Mouse (Mus musculus): ENCODE measurements around the gene Tango6. TPM values are rescaled to one million over a fixed set of nuclear protein-coding genes. Genes with fewer than 3 reads are reported as not detected.

Gene Tango6
- total RNA-seq, 2 experiments from 2014 or later: 5.9 to 6.4 TPM

DNA sequence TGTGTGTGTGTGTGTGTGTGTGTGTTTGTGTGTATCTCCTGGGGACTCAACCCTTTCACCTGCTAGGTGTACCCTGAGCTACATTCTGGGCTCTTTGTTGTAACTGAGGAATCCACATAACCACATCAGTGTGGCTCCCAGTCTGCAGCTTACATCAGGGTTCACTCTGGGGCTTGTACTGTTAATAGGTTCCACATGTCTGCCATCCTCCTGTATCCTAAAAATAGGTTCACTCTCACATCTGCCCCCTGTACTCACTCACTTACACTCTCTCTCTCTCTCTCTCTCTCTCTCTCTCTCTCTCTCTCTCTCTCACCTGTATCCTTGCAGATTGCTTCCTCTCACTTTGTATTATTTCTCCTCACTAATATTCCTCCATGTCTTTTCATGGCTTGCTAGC, 51.4 kb downstream of the Tango6 start:
- intact Hi-C loops (cut with DNase I): no loop called here
- no peak for DNase-seq (ENCODE audit: low spot score in 2 of 2)

DNA sequence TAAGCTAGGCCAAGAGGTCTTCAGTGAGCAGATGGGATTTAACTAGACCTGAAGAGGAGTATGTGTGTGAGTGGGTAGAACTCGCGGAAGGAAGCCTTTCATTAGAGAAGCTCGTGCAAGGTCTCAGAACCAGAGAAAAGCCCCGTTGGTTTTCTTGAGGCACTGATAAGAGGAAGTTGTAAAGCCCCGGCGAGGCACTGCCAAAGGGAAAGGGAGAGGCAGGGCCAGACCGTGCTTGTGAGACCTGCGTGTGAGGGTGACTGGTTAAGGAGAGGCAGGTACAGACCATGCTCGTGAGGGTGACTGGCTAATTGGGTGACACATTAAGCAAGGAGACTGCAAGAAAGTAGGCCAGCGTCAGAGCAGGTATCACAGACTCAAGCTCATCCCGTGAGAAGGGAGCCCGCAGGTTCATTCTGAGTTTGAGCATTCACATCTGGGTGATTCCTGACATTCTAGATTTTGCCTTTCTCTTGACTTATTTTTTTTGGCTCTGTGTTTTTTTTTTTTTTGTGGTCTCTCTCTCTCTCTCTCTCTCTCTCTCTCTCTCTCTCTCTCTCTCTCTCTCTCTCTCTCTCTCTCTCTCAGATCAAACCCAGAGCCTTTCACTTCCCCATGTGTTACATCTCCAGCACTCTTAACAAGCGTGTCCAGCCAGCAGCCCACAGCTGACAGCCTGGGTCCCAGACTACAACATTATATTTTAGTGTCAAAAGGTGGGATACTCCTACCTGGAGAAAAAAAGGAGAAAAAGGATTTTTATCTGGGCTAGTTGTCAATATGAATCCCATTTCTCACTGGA, 54.2 kb downstream of the Tango6 start:
- intact Hi-C loops (cut with DNase I): no loop called here
- DNase-seq (ENCODE audit: low spot score in 2 of 2): no peak

DNA sequence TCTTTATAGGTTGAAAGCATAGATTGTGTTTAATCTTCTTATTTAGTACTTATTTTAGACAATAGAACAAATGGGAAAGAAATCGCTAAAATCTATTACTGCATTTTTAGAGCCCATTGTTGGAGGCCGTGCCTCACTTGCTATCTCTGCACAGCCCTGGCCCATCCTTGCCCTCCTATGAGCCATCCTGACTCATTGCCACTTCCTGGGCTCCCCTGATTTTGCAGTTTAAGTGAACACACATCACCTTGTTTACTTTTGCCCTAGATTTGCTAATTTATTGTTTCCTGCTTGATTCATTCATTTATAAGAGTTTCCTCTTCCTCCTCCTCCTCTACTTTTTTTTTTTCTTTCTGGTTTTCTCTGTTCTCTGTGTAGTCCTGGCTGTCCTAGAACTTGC, 55.0 kb downstream of the Tango6 start:
- DNase-seq (ENCODE audit: low spot score in 2 of 2): no peak

DNA sequence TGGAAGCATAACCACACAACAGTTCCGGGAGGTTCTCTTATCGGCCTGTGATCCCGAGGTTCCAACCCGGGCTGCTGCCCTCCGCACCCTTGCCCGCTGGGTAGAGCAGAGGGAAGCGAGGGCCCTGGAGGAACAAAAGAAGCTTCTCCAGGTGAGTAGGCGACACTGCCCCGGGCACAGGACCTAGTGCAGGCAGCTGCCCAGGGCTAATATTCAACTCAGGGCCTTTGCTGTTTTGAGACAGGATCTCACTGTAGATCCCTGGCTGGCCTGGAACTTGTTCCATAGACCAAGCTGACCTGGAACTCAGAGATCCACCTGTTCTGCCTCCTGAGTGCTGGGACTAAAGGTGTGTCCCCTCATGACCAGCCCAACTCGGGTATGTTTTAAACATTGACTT, 59.5 kb downstream of the Tango6 start:
- intact Hi-C loops (cut with DNase I): no loop called here
- no peak for DNase-seq (ENCODE audit: low spot score in 2 of 2)

More for the DNA sequence above, 55.0 kb downstream of the Tango6 start:
- intact Hi-C loops (cut with DNase I): no loop called here

DNA sequence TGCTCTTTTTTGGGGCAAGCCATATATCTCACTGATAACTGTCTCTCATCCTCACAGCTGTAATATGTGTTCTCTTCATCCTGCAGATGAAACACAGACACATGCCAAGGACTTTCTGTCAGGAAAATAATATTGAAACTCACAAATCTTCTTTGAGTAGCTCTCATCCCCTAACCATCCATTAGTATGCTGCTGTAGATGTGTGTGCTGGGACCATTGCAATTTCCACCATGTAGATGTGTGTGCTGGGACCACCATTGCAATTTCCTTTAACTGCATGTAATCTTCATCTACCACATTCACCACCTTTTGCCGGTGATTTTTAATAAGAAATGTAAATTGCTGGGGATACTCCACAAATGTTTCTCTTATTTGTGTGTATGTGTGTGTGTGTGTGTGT, 60.5 kb downstream of the Tango6 start:
- DNase-seq (ENCODE audit: low spot score in 2 of 2): no peak
- intact Hi-C loops (cut with DNase I): no loop called here

DNA sequence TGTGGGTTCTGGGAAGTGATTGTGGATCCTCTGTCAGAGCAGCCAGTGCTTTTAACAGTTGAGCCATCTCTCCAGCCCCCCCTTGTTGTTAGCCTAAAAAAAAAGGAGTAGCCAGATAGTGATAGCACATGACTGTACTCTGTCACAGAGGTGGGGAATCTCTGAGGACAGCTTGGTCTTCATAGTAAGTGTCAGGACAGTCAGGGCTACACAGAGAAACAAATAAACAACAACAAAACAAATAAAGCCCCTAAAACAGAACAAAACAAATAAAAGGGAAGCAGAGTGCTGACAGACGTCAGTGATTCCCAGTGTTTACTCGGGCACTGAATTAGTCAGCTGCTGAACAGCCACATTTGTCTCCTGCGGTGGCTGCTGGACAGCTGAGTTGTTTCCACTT, 70.6 kb downstream of the Tango6 start:
- no peak for DNase-seq (ENCODE audit: low spot score in 2 of 2)
- intact Hi-C loops (cut with DNase I): no loop called here

DNA sequence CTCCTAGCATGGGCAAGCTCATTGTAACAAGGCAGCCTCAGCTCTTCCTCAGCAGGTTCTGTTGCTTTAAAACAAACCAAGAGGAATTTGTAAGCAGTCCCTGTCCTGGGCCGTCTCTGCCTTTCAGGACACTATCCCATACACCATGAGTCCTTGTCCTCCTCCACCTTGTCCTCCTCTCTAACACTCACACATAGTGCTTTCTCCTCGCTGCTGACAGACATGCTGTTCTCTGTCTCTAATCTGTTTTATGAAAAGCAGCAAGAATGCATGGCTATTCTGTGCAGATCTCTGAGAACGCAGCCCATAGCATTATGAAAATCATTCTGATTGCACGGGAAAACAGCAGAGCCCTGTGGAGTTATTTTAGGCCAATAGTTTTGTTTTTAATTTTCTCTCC, 78.4 kb downstream of the Tango6 start:
- DNase-seq (ENCODE audit: low spot score in 2 of 2): peak in 1 of 2 experiments; percentile 16
- intact Hi-C loops (cut with DNase I): no loop called here

DNA sequence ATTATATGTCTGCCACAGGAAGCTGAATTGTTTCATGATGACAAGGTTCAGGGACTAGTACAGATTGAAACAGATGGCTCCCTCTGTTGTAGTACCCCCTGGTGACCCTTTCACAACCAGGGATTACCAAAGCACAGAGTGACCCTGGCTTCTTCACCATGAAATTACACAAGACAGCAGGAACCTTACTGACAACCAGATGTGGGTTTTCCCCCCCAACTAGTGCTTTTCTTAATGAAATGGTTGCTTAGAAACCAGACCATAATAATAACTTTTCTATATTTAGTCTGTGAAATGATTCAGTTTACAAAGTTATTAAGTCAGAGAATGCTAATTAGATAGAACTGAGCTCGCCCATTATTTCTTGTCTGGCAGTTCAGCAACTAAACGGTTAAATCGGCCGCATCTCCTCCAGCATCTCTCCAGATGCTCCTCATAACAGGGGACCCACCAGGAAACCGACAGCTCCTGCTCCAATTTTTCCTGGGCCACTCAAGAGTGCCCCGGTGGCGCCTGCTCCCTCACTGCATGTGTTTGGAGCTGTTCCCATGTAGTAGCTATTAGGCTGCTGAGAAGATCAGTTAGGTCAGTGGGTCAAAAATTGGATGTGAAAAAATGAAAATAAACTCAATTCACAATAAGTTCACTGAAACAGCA, 79.1 kb downstream of the Tango6 start:
- intact Hi-C loops (cut with DNase I): no loop called here
- no peak for DNase-seq (ENCODE audit: low spot score in 2 of 2)

DNA sequence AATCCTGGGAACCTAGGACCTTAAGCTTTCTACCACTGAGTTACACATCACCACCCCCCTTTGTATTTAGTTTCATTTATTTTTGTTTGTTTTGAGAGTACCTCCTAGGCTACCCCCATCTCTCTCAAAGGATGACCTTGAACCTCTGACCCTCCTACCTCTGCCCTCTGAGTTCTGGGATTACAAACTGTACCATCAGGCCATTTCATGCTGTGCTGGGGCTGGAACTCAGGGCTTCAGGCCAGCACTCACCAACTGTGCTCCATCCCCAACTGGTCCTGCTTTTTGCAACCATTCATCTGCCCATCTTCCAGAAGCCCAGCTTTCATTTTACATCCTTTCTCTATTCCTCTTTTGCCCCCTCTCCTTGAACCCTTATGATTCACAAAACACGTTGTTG, 81.7 kb downstream of the Tango6 start:
- DNase-seq (ENCODE audit: low spot score in 2 of 2): no peak
- intact Hi-C loops (cut with DNase I): no loop called here

DNA sequence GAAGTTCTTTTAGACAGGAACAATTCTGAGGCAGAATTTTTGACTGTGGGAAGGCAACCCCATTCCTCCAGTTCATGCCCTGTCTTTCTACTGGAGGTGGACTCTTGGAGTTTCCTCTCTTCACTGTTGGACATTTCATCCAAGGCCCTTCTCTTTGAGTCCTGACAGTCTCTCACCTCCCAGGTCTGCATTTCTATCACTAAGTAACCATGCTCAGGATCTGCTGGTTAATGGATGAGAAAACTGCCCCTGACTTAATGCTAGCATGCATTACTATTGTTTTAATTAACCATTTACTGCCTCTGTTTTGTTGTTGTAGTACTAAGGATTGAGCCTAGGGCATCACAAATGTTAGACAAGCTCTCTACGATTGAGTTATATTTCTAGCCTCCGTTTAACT, 82.7 kb downstream of the Tango6 start:
- intact Hi-C loops (cut with DNase I): no loop called here

DNA sequence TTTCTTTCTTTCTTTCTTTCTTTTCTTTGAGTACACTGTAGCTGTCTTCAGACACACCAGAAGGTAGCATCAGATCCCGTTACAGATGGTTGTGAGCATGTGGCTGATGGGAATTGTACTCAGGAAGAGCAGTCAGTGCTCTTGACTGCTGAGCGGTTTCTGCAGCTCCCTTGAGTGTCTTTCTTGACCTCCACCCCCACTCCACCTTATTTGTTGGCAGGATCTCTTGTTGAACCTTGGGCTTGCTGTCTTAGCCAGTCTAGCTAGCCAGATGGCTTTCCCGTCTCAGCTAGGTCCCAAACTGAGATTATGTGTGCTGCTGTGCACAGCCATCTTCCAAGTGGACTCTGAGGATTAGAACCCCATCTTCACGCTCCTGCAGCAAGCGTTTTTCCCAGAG, 83.9 kb downstream of the Tango6 start:
- DNase-seq (ENCODE audit: low spot score in 2 of 2): no peak
- intact Hi-C loops (cut with DNase I): no loop called here

More for the DNA sequence above, 82.7 kb downstream of the Tango6 start:
- no peak for DNase-seq (ENCODE audit: low spot score in 2 of 2)

DNA sequence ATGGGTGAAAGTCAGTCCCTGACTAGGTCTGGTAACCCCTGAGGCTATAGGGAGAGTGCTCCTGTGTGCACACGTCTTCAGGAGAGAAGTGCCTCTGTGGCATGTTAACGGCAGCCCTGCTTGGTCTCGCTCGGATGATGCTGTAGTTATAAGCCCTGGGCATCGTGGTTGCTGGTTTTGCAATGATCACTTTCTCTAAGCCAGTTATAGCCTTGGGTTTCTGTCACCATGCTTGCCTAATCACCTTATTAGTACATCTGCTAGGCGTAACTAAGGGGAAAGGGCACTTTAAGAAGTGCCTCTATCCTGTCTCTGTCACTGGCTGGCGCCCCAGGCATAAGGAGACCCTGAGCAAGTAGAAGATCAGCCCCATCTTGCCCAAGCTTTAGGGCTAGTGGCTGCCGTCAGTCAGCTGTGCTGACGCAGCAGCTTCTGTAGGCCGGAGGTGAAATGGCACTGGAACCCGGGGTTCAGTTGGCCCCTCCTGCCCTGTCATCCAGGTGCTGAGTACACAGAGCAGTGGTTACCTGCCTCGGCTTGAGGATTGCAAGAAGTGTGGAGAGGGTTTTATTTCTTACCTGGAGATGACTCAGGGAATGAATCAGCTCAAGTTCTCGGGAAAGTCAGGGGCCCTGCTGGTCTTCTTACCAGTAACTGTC, 86.4 kb downstream of the Tango6 start:
- intact Hi-C loops (cut with DNase I): no loop called here
- no peak for DNase-seq (ENCODE audit: low spot score in 2 of 2)

DNA sequence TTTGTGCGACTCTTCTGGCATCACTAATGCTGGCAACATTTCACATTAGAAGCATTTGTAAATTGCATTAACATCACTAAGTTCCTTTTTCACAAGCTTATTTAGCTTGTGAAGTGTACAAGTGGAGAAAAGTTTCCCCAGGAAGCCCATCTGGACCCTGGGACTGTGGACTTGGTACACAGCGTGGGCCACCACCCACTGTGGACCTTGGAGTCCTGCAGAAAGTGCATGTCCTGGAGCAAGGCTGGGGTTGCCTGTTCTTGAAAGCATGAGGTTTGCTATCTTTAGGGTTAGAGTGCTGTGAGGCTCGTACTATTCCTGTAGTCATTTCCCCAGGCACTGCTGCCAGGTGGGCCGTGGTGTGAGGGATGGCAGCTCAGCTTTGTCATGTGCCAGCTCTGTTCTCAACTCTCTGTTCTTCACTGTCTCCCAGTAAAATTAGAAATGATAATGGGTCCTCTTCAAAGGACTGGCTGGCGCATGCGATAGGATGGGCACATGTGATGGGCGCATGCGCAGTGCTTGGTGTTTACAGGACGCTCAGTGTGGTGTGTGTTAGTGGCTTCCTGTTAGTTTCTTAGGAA, 87.8 kb downstream of the Tango6 start:
- intact Hi-C loops (cut with DNase I): no loop called here
- peak; percentile 45 to 66 for DNase-seq (ENCODE audit: low spot score in 2 of 2)

DNA sequence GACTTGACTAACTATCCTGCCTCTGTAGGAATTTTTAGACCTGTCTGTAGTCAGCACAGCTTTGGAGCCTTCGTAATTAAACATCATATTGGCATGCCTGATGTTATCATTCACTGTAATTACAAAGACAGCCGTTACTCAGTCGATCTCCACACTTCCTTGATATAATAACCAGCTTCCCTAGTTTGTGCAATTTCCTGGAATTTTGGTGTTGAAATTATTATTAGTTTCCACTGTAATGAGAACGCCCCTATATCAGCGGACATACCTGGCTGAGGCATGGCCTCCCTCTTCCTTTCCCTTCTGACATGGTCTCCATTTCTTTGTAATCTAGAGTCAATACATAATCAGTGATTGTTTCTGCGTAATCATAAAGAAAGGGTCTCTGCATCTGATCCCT, 89.2 kb downstream of the Tango6 start:
- no peak for DNase-seq (ENCODE audit: low spot score in 2 of 2)
- intact Hi-C loops (cut with DNase I): no loop called here

DNA sequence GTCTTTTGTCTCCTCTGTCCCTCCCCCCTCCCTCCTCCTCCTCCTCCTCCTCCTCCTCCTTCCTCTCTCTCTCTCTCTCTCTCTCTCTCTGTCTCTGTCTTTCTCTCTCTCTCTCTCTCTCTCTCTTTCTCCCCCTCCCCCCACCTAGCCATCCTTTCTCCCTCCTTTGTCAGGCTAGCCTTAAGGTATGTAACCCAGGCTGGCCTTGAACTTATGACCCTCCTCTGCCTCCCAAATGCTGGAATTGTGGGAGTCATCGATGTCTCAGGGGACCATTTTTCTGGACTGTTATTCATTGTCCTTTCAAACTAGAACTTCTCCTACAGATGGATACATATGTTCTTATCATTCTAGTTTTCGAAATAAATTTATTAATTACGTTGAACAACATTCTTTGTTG, 89.6 kb downstream of the Tango6 start:
- no peak for DNase-seq (ENCODE audit: low spot score in 2 of 2)
- intact Hi-C loops (cut with DNase I): no loop called here

DNA sequence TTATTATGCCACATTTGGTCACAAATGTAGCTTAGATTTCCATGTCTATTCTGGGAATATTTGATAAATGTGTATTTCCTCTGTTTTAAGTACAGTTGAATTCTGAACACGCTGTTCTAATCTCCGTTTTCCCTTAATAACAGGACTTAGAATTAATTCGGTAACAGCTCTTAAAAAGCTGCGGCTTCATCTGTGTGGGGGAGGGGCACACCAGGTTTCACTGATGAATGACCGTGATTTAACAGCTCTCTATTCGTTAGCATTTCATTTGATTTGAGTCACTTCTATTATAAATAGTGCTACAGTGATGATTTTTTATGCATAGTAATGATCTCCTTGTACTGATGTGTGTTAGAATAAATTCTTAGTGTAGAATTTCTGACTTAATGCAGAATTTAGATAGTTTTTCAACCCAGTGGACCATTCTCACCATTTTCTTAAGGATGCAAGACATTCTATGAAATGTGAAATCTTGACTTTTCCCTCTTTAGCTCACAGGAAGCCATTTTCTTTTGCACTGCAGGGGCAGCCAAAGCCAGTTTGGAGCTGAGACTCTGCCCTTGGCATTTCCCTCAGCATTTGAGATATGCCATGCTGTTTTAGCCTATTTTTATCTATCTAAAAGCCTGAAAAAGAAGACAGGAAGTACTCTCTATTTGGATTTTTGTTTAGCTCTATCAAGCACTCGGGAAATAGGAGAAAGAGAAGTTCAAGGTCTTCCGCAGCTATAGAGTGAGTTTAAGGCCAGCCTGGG, 91.9 kb downstream of the Tango6 start:
- peak; percentile 38 to 54 for DNase-seq (ENCODE audit: low spot score in 2 of 2)
- intact Hi-C loops (cut with DNase I): no loop called here

DNA sequence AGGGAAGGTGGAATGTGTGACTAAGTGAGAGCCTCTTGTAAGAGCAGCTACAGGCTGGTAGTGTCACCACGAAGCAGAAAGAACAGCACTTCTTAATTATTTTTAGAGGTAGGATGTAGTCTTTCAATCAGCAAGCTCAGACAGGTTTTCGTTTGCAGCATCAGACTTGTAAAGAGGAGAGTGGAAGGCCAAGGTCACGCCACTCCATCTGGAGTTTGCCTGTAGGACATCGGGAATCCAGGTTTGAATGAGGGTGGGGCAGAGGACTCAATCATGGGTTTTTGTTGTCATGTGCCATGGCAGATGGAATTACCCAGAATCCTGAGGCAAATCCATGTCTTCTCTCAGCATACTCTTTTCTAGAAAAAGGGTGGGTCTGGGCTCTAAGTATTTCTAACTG, 106.8 kb downstream of the Tango6 start:
- intact Hi-C loops (cut with DNase I): no loop called here
- no peak for DNase-seq (ENCODE audit: low spot score in 2 of 2)

DNA sequence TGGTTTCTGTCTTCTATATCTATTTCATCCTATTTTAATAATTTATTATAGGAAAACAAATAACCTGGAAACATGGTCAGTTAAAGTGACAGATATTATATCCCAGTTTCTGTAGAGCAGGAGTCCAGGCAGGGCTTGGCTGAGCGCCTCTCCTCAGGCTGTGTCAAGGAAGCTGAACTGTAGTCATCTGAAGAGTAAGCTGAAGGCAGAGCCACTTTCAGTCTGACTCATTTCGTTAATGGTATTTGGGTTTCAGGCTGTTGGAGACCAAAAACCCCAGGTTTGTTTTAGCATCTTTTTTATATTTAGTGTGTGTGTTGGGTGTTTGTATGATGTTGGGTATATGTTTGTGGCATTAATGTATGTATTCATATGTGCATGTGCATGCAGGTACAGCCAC, 112.0 kb downstream of the Tango6 start:
- DNase-seq (ENCODE audit: low spot score in 2 of 2): no peak
- intact Hi-C loops (cut with DNase I): no loop called here

DNA sequence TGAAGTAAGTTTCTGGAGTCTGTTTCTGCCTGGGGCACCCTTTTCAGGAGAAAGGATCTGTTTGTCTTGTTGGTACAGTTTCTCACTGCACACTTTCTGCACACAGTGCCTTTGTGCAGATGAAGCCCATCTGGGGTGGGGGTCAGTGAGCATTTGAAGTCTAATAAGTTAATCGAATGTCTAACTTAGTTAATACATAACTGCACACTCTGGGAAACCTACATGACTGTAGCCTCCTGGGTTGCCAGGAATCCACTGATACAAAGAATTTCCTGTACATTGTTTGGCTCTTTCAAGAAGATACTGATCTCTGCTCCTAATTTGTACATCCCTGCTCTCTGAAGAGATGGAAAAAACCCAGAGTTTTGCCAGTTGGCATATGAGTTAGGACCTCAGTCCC, 117.0 kb downstream of the Tango6 start:
- no peak for DNase-seq (ENCODE audit: low spot score in 2 of 2)
- intact Hi-C loops (cut with DNase I): no loop called here

DNA sequence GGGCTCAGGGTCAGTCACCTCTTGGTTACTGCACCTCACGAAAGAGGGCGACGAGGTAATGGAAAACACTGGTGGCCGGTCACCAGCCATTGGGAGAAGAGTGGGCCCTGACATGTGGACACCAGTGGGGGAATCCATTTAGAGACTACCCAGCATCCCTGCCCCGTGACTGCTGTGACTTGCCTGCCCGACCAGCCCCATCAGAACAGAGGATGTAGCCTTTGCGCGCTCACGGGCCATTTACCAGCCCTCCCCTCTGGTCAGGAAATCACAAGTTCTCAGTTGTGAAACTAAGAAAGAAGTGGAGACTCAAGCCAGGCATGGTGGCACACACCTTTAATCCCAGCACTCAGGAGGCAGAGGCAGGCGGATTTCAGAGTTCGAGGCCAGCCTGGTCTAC, 118.4 kb downstream of the Tango6 start:
- intact Hi-C loops (cut with DNase I): no loop called here
- DNase-seq (ENCODE audit: low spot score in 2 of 2): no peak
